ENCODE assay signal across 21 mouse cellular contexts in the genomic region with DNA sequence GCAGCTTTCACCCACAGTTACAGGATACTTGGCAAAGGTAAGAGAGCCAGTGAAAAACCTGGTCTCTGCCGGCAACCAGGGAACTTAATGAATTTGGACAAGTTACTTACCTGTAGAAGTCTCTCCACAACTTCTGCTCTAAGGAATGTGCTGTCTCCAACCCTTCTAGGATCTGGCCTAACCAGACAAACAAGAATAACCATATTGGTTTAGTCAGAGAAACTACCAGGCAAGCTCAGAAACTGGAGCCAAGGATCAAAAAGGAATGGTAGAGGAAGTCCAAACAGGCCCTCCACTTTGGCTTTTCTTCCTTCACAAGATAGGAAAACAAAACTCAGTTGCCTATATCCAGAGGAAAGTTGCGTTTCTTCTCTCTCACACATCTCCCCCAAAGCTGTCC. TPM values are rescaled to one million over a fixed set of nuclear protein-coding genes. Genes with fewer than 3 reads are reported as not detected.
A peak's percentile ranks its signal among the peaks of the same experiment; 100 is the strongest.
DNase-seq lines count a peak whose midpoint lies in the region; ATAC-seq and TF ChIP-seq lines count a peak whose summit lies in the region.
"Had no signal": no experiment of that assay in that cellular context is flagged by ENCODE, and none has a peak within 500 bp of the region (broad histone marks: within the 10 kb centered on the region; RNA-seq: fewer than 3 reads in every experiment).

No protein-coding gene starts in this region.

- no peaks in the 10 kb centered on the region for H3K27me3 ChIP-seq in embryonic facial prominence, embryonic 15.5 days
- H3K27me3 ChIP-seq in kidney, embryonic 16.5 days (ENCODE audit: insufficient read depth, low read length): no peaks in the 10 kb centered on the region
- H3K27me3 ChIP-seq: embryonic facial prominence, embryonic 13.5 days; forebrain, embryonic 13.5 days; forebrain, embryonic 15.5 days; Patski had no signal

- H3K9me3 ChIP-seq in embryonic facial prominence, embryonic 15.5 days (replicated peaks): no peaks in the 10 kb centered on the region
- H3K9me3 ChIP-seq in kidney, embryonic 16.5 days (ENCODE audit: low read length): no peaks in the 10 kb centered on the region
- H3K9me3 ChIP-seq: embryonic facial prominence, embryonic 13.5 days; forebrain, embryonic 13.5 days; forebrain, embryonic 15.5 days had no signal

- H3K4me2 ChIP-seq in embryonic facial prominence, embryonic 15.5 days (replicated peaks): no peak overlapping the region
- no peak overlapping the region for H3K4me2 ChIP-seq in kidney, embryonic 16.5 days (replicated peaks; ENCODE audit: low read depth, low read length)
- H3K4me2 ChIP-seq: embryonic facial prominence, embryonic 13.5 days; forebrain, embryonic 13.5 days; forebrain, embryonic 15.5 days had no signal

- no peaks in the 10 kb centered on the region for H3K36me3 ChIP-seq in embryonic facial prominence, embryonic 15.5 days
- no peaks in the 10 kb centered on the region for H3K36me3 ChIP-seq in kidney, embryonic 16.5 days (ENCODE audit: insufficient read depth, low read length)
- H3K36me3 ChIP-seq: embryonic facial prominence, embryonic 13.5 days; forebrain, embryonic 15.5 days had no signal

- H3K27ac ChIP-seq in gastrocnemius, adult 2 months: peak overlapping the region; percentile 28
- peak overlapping the region; percentile 50; the same call in 1 of the 2 replicates for H3K27ac ChIP-seq in brown adipose tissue, adult 24 weeks (replicated peaks; ENCODE audit: low read depth, low read length)
- H3K27ac ChIP-seq in embryonic facial prominence, embryonic 15.5 days (replicated peaks): peak overlapping the region; percentile 58; the same call in 1 of the 2 replicates
- no peak overlapping the region for H3K27ac ChIP-seq in kidney, embryonic 16.5 days (ENCODE audit: low read length)
- H3K27ac ChIP-seq: embryonic facial prominence, embryonic 13.5 days; forebrain, embryonic 13.5 days; forebrain, embryonic 15.5 days had no signal

- WGBS in embryonic facial prominence, embryonic 15.5 days: 69% methylated on average over 2 of the region's 2 CpGs
- WGBS in kidney, embryonic 16.5 days: 84% methylated on average over 2 of the region's 2 CpGs

- no peak for DNase-seq in gastrocnemius, adult 2 months
- DNase-seq in gastrocnemius, adult 8-10 months (ENCODE audit: low spot score in 2 of 2): no peak
- peak; percentile 68 for DNase-seq in gonadal fat pad, adult 2 months (ENCODE audit: low read depth)
- no peak for DNase-seq in MN1 (ENCODE audit: low spot score)
- DNase-seq in urinary bladder, postnatal 25 days (ENCODE audit: low spot score): no peak
- DNase-seq: adrenal gland, adult 8-10 months; adrenal gland, postnatal 25 days; cerebellum, adult 11-12 months; cerebellum, adult 2 months; cerebellum, adult 9-10 months; cerebellum, postnatal 25 days; forebrain, postnatal 0 days had no signal

- no peak overlapping the region for H3K9ac ChIP-seq in embryonic facial prominence, embryonic 15.5 days
- H3K9ac ChIP-seq in kidney, embryonic 16.5 days (replicated peaks; ENCODE audit: low read length): no peak overlapping the region
- H3K9ac ChIP-seq: embryonic facial prominence, embryonic 13.5 days; forebrain, embryonic 13.5 days; forebrain, embryonic 15.5 days; forebrain, postnatal 0 days had no signal

- peaks cover 13% of the 10 kb centered on the region for H3K4me1 ChIP-seq in brown adipose tissue, adult 24 weeks (ENCODE audit: control insufficient read depth, insufficient read depth, insufficient read length, low read length)
- no peaks in the 10 kb centered on the region for H3K4me1 ChIP-seq in embryonic facial prominence, embryonic 15.5 days
- H3K4me1 ChIP-seq in kidney, embryonic 16.5 days (ENCODE audit: insufficient read depth, low read length): no peaks in the 10 kb centered on the region
- H3K4me1 ChIP-seq: embryonic facial prominence, embryonic 13.5 days; forebrain, embryonic 13.5 days; forebrain, embryonic 15.5 days had no signal

- no peak overlapping the region for H3K4me3 ChIP-seq in gastrocnemius, adult 2 months
- no peak overlapping the region for H3K4me3 ChIP-seq in brown adipose tissue, adult 24 weeks (ENCODE audit: insufficient read depth, low read depth, low read length)
- no peak overlapping the region for H3K4me3 ChIP-seq in embryonic facial prominence, embryonic 15.5 days (replicated peaks)
- no peak overlapping the region for H3K4me3 ChIP-seq in kidney, embryonic 16.5 days (ENCODE audit: low read length)
- H3K4me3 ChIP-seq: embryonic facial prominence, embryonic 13.5 days; erythroblast, embryonic 14.5 days; forebrain, embryonic 13.5 days; forebrain, embryonic 15.5 days had no signal

- intact Hi-C loops in gastrocnemius, adult 2 months (cut with DNase I): no loop called here

- no peak for ATAC-seq in embryonic facial prominence, embryonic 15.5 days (ENCODE audit: insufficient number of reproducible peaks, low FRiP score, low TSS enrichment, low read depth)
- ATAC-seq in kidney, embryonic 16.5 days (ENCODE audit: low FRiP score, low TSS enrichment): no peak
- ATAC-seq: activated CD4-positive, CD25-positive, alpha-beta regulatory T cell, adult 4 months; forebrain, embryonic 13.5 days; forebrain, embryonic 15.5 days; forebrain, postnatal 0 days; Patski had no signal

- TF ChIP-seq CTCF in gastrocnemius, adult 2 months (IDR thresholded peaks at IDR 0.05): no peak

RNA-seq across cellular contexts. Expression of gene Nxt1, which starts 41.4 kb away (rescaled TPM):
- total RNA-seq in gastrocnemius, adult 2 months (2021): 1 to 10 TPM; 6.6 to 7.7 TPM
- total RNA-seq in gastrocnemius, adult 8-10 months (2022): 1 to 10 TPM; 6.0 to 8.0 (median 6.6) TPM
- 11.0 and 18.8 TPM in 2 replicates for polyA plus RNA-seq in brown adipose tissue, adult 24 weeks (2012; ENCODE audit: insufficient read depth, insufficient read length, missing spikeins)
- 76.9 and 80.4 TPM in 2 replicates for polyA plus RNA-seq in embryonic facial prominence, embryonic 15.5 days (2015; fragmentation: Nextera tagmentation; extraction: Ambion mirVana)
- polyA plus RNA-seq in gonadal fat pad, adult 2 months (2012; rRNA removed): 22.4 and 24.8 TPM in 2 replicates
- polyA plus RNA-seq in kidney, embryonic 16.5 days (2015; fragmentation: Nextera tagmentation; extraction: Ambion mirVana): 90.4 and 98.0 TPM in 2 replicates

RNA-seq across cellular contexts. Expression of gene Gzf1, which starts 49.8 kb away (rescaled TPM):
- total RNA-seq in gastrocnemius, adult 2 months (2021): 10 to 100 TPM; 18.9 to 26.3 TPM
- total RNA-seq in gastrocnemius, adult 8-10 months (2022): 10 to 100 TPM; 19.2 to 27.7 (median 23.9) TPM
- polyA plus RNA-seq in brown adipose tissue, adult 24 weeks (2012; ENCODE audit: insufficient read depth, insufficient read length, missing spikeins): 14.9 and 18.0 TPM in 2 replicates
- polyA plus RNA-seq in embryonic facial prominence, embryonic 15.5 days (2015; fragmentation: Nextera tagmentation; extraction: Ambion mirVana): 18.7 and 20.1 TPM in 2 replicates
- polyA plus RNA-seq in gonadal fat pad, adult 2 months (2012; rRNA removed): 14.4 and 14.5 TPM in 2 replicates
- polyA plus RNA-seq in kidney, embryonic 16.5 days (2015; fragmentation: Nextera tagmentation; extraction: Ambion mirVana): 25.2 and 25.7 TPM in 2 replicates
